Mouse (Mus musculus) embryo, embryonic 10 days (tissue): ENCODE data around the gene Apex2.

ENCODE experiments used
- DNase-seq: peaks from one replicate; pipeline ENCODE4 v3.0.0-alpha.2; 2015; ENCODE audit warnings: low spot score

Apex2 gene

GRCm38 (mm10) chrX:150589696-150590095 is at the start of gene Apex2:
TSS of gene Apex2 (minus strand) at chrX:150589868.
- no peak for DNase-seq

GRCm38 (mm10) chrX:150636421-150636820 is 46.8 kb upstream of the Apex2 start:
- no peak for DNase-seq

GRCm38 (mm10) chrX:150598882-150599281 is 9.2 kb upstream of the Apex2 start:
- DNase-seq = no peak

- DNase-seq = no peak
These were observed 5.5 kb upstream of the Apex2 start for GRCm38 (mm10) chrX:150595016-150595760.

- DNase-seq = no peak
These were observed 4.5 kb upstream of the Apex2 start for GRCm38 (mm10) chrX:150594176-150594575.

- no peak for DNase-seq
These were observed 3.8 kb upstream of the Apex2 start for GRCm38 (mm10) chrX:150593266-150594035.

GRCm38 (mm10) chrX:150588023-150588764 is 1.5 kb downstream of the Apex2 start, which contains the start of gene Pfkfb1:
TSS of gene Pfkfb1 (plus strand) at chrX:150588229.
- peak; percentile 89 for DNase-seq

GRCm38 (mm10) chrX:150585116-150585515 is 4.6 kb downstream of the Apex2 start:
- no peak for DNase-seq

GRCm38 (mm10) chrX:150581921-150582320 is 7.7 kb downstream of the Apex2 start:
- DNase-seq = no peak

GRCm38 (mm10) chrX:150564644-150565357 is 24.9 kb downstream of the Apex2 start:
- DNase-seq = no peak

GRCm38 (mm10) chrX:150554032-150554431 is 35.6 kb downstream of the Apex2 start:
- DNase-seq = no peak

- no peak for DNase-seq
These were observed 37.7 kb downstream of the Apex2 start for GRCm38 (mm10) chrX:150551986-150552385.

GRCm38 (mm10) chrX:150549639-150550038 is 40.0 kb downstream of the Apex2 start:
- peak; percentile 4 for DNase-seq

GRCm38 (mm10) chrX:150547239-150547638 is 42.4 kb downstream of the Apex2 start, which contains the start of gene Alas2:
TSS of gene Alas2 (plus strand) at chrX:150547375.
- no peak for DNase-seq

- no peak for DNase-seq
These were observed 48.0 kb downstream of the Apex2 start for GRCm38 (mm10) chrX:150541684-150542083.

GRCm38 (mm10) chrX:150540111-150540510 is 49.6 kb downstream of the Apex2 start:
- no peak for DNase-seq

GRCm38 (mm10) chrX:150516477-150516876 is 73.2 kb downstream of the Apex2 start:
- no peak for DNase-seq

GRCm38 (mm10) chrX:150516015-150516414 is 73.7 kb downstream of the Apex2 start:
- no peak for DNase-seq

- no peak for DNase-seq
These were observed 75.5 kb downstream of the Apex2 start for GRCm38 (mm10) chrX:150514127-150514526.

- DNase-seq = no peak
These were observed 78.4 kb downstream of the Apex2 start for GRCm38 (mm10) chrX:150511274-150511673.

- peak; percentile 50 for DNase-seq
These were observed 79.0 kb downstream of the Apex2 start for GRCm38 (mm10) chrX:150510631-150511030.

- no peak for DNase-seq
These were observed 81.0 kb downstream of the Apex2 start for GRCm38 (mm10) chrX:150508696-150509095.
